Mouse (Mus musculus) stomach, postnatal 0 days (tissue): ENCODE data around the gene Sat2. TPM values are rescaled to one million over a fixed set of nuclear protein-coding genes. Genes with fewer than 3 reads are reported as not detected.

Source experiments
- ATAC-seq: fragments of 200-750 bp; cut with Nextera tagmentation; 2 replicates; pipeline ENCODE4 v1.8.0; 2017; ENCODE audit not compliant: low FRiP score, low TSS enrichment
- DNase-seq: peaks from one replicate; pipeline ENCODE4 v3.0.0-alpha.2; 2016; ENCODE audit warnings: low spot score
- H3K27ac ChIP-seq: fragments of 300-500 bp; sonication (generic); replicated peaks from 2 replicates; pipeline ENCODE4 v1.5.1; 2014; ENCODE audit warnings: mild to moderate bottlenecking, control low read depth
- H3K27me3 ChIP-seq: fragments of 300-500 bp; sonication (generic); 2 replicates; pipeline ENCODE4 v1.6.1; 2014; ENCODE audit warnings: low read length; ENCODE audit not compliant: control insufficient read depth, insufficient read depth
- H3K36me3 ChIP-seq: fragments of 300-500 bp; sonication (generic); 2 replicates; pipeline ENCODE4 v1.6.1; 2014; ENCODE audit warnings: low read length, mixed read lengths; ENCODE audit not compliant: control insufficient read depth, insufficient read depth
- H3K4me1 ChIP-seq: fragments of 300-500 bp; sonication (generic); replicated peaks from 2 replicates; pipeline ENCODE4 v1.6.1; 2014; ENCODE audit warnings: antibody characterized with exemption; ENCODE audit not compliant: control insufficient read depth, insufficient read depth
- H3K4me2 ChIP-seq: fragments of 300-500 bp; sonication (generic); replicated peaks from 2 replicates; pipeline ENCODE4 v1.6.1; 2014; ENCODE audit warnings: low read depth, mild to moderate bottlenecking, control low read depth, moderate library complexity
- H3K4me3 ChIP-seq: fragments of 300-500 bp; sonication (generic); 2 replicates; pipeline ENCODE4 v1.5.1; 2014; ENCODE audit warnings: low read depth, low read length, control low read depth
- H3K9ac ChIP-seq: fragments of 300-500 bp; sonication (generic); 2 replicates; pipeline ENCODE4 v1.6.1; 2014; ENCODE audit warnings: mild to moderate bottlenecking, low read length, control low read depth, mixed read lengths
- H3K9me3 ChIP-seq: fragments of 300-500 bp; sonication (generic); 2 replicates; pipeline ENCODE4 v1.6.1; 2016; ENCODE audit warnings: low read length; ENCODE audit not compliant: control insufficient read depth
- CTCF ChIP-seq: IDR thresholded peaks from 2 replicates; pipeline ENCODE4 v1.5.1; 2016; ENCODE audit warnings: antibody characterized with exemption, low read depth, mild to moderate bottlenecking, moderate library complexity
- EP300 ChIP-seq: optimal IDR thresholded peaks from 2 replicates; pipeline ENCODE3; 2016; ENCODE audit warnings: antibody characterized with exemption
- WGBS: fragments of 180-500 bp; shearing (Covaris S2); extraction: QIAGEN DNeasy Blood & Tissue Kit; methylation state at CpG from one replicate; pipeline ENCODE4 v1.1.7; 2014; 5-methylcytosine and 5-hydroxymethylcytosine counted together
- polyA plus RNA-seq: library from polyadenylated mRNA; unstranded; fragments of >200 nt; fragmentation: Nextera tagmentation; extraction: Ambion mirVana; gene quantifications from 2 replicates; pipeline ENCODE4 v1.2.1, GENCODE M21; 2015

Sat2 gene
- polyA plus RNA-seq, 1 experiment from 2014 or later, result 15.5 TPM

GRCm38 (mm10) chr11:69603516-69603915 is 18.3 kb upstream of the Sat2 start:
- no peak for ATAC-seq
- TF ChIP-seq CTCF (no peak), EP300 (no peak)
- no peak overlapping the region for H3K4me3 ChIP-seq
- no peaks in the 10 kb centered on the region for H3K9me3 ChIP-seq
- H3K27me3 ChIP-seq, result no peaks in the 10 kb centered on the region
- no peak overlapping the region for H3K4me2 ChIP-seq
- H3K36me3 ChIP-seq, result no peaks in the 10 kb centered on the region
- no peak overlapping the region for H3K27ac ChIP-seq
- 73% methylated on average over 8 of the region's 8 CpGs for WGBS
- H3K9ac ChIP-seq, result no peak overlapping the region
- peaks cover 2% of the 10 kb centered on the region; the same call in 1 of the 2 replicates for H3K4me1 ChIP-seq
- no peak for DNase-seq

GRCm38 (mm10) chr11:69604347-69604746 is 17.5 kb upstream of the Sat2 start:
- Histone ChIP-seq H3K4me2 (peak overlapping the region; percentile 74), H3K9me3 (no peaks in the 10 kb centered on the region), H3K27me3 (no peaks in the 10 kb centered on the region), H3K9ac (peak overlapping the region; percentile 67; the same call in 1 of the 2 replicates), H3K36me3 (no peaks in the 10 kb centered on the region), H3K27ac (peak overlapping the region; percentile 42; the same call in 1 of the 2 replicates), H3K4me3 (peak overlapping the region; percentile 51), H3K4me1 (peaks cover 2% of the 10 kb centered on the region; the same call in 1 of the 2 replicates)
- TF ChIP-seq CTCF, result no peak
- TF ChIP-seq EP300, result no peak
- ATAC-seq (no peak), DNase-seq (no peak)
- 65% methylated on average over 3 of the region's 3 CpGs for WGBS

GRCm38 (mm10) chr11:69604795-69605664 is 16.8 kb upstream of the Sat2 start:
- H3K4me1 ChIP-seq, result no peaks in the 10 kb centered on the region; the same call in 1 of the 2 replicates
- H3K27me3 ChIP-seq, result no peaks in the 10 kb centered on the region
- no peak for DNase-seq
- peak overlapping the region; percentile 42 for H3K27ac ChIP-seq
- peak; percentile 43 for ATAC-seq
- H3K9me3 ChIP-seq, result no peaks in the 10 kb centered on the region
- H3K4me2 ChIP-seq, result peak overlapping the region; percentile 74
- H3K36me3 ChIP-seq, result no peaks in the 10 kb centered on the region
- under 1% methylated on average over 54 of the region's 73 CpGs for WGBS
- H3K4me3 ChIP-seq, result peak overlapping the region; percentile 51
- TF ChIP-seq CTCF (no peak), EP300 (no peak)
- H3K9ac ChIP-seq, result peak overlapping the region; percentile 67

GRCm38 (mm10) chr11:69605726-69606490 is 15.9 kb upstream of the Sat2 start, which contains the start of gene Atp1b2:
TSS of gene Atp1b2 (minus strand) at chr11:69605942.
- H3K9ac ChIP-seq, result peak within 1 kb of the TSS; percentile 67
- H3K27me3 ChIP-seq, result no peaks in the 10 kb centered on the region
- no peaks in the 10 kb centered on the region for H3K36me3 ChIP-seq
- peak within 1 kb of the TSS; percentile 42 for H3K27ac ChIP-seq
- peak within 1 kb of the TSS; percentile 51 for H3K4me3 ChIP-seq
- WGBS, result 2% methylated on average over 32 of the region's 32 CpGs
- peak within 1 kb of the TSS; percentile 74 for H3K4me2 ChIP-seq
- no peaks in the 10 kb centered on the region for H3K4me1 ChIP-seq
- H3K9me3 ChIP-seq, result no peaks in the 10 kb centered on the region
- peak; percentile 77 for DNase-seq
- ATAC-seq, result peak; percentile 84
- TF ChIP-seq EP300, result no peak
- no peak for TF ChIP-seq CTCF

- H3K27ac ChIP-seq, result no peak overlapping the region
- WGBS, result 58% methylated on average over 2 of the region's 2 CpGs
- H3K9me3 ChIP-seq, result no peaks in the 10 kb centered on the region
- no peaks in the 10 kb centered on the region for H3K36me3 ChIP-seq
- no peak for TF ChIP-seq EP300
- no peak for TF ChIP-seq CTCF
- H3K27me3 ChIP-seq, result no peaks in the 10 kb centered on the region
- no peaks in the 10 kb centered on the region for H3K4me1 ChIP-seq
- H3K4me2 ChIP-seq, result peak overlapping the region; percentile 74
- DNase-seq, result no peak
- no peak overlapping the region for H3K9ac ChIP-seq
- ATAC-seq, result no peak
- H3K4me3 ChIP-seq, result peak overlapping the region; percentile 51
Measured at GRCm38 (mm10) chr11:69606491-69606795, 15.4 kb upstream of the Sat2 start.

- no peaks in the 10 kb centered on the region for H3K4me1 ChIP-seq
- TF ChIP-seq CTCF, result no peak
- no peak for TF ChIP-seq EP300
- DNase-seq, result no peak
- H3K9me3 ChIP-seq, result no peaks in the 10 kb centered on the region
- no peaks in the 10 kb centered on the region for H3K27me3 ChIP-seq
- no peak overlapping the region for H3K4me2 ChIP-seq
- 86% methylated on average over 2 of the region's 2 CpGs for WGBS
- H3K4me3 ChIP-seq, result no peak overlapping the region
- H3K27ac ChIP-seq, result no peak overlapping the region
- H3K9ac ChIP-seq, result no peak overlapping the region
- no peaks in the 10 kb centered on the region for H3K36me3 ChIP-seq
- ATAC-seq, result no peak
Measured at GRCm38 (mm10) chr11:69606832-69607231, 15.0 kb upstream of the Sat2 start.
